Mouse (Mus musculus): ENCODE data around the gene Ccdc73.
"Not testable (repeated sequence)": the region's sequence is repeated elsewhere in the genome, so short reads cannot be mapped to it uniquely, and the experiment has no call there.

DNA sequence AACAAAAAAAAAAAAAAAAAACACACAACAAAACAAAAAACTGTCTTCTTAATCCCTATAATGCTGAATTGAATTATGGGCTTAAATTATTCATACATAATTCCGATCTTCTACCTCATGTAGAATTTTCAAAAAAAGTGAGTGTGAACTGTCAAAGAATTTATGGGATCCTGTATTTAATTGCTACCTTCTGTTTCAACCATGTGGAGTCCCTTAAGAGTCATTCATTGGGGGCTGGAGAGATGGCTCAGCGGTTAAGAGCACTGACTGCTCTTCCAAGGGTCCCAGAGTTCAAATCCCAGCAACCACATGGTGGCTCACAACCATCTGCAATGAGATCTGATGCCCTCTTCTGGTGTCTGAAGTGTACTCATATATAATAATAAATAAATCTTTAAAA is 19.7 kb downstream of the Ccdc73 start:
- TF ChIP-seq CTCF, POLR2A (IDR thresholded peaks at IDR 0.05; ENCODE audit: extremely low read depth, insufficient read depth, low read length): not testable (repeated sequence)

All from cortical plate, adult 2 months (tissue).